Mouse (Mus musculus) testis, postnatal 10 days (tissue): Measurements from ENCODE around the gene Csnk1g1.

Experiments used
- DNase-seq: peaks from one replicate; pipeline ENCODE4 v3.0.0; 2021; ENCODE audit warnings: low spot score

Gene Csnk1g1

DNA sequence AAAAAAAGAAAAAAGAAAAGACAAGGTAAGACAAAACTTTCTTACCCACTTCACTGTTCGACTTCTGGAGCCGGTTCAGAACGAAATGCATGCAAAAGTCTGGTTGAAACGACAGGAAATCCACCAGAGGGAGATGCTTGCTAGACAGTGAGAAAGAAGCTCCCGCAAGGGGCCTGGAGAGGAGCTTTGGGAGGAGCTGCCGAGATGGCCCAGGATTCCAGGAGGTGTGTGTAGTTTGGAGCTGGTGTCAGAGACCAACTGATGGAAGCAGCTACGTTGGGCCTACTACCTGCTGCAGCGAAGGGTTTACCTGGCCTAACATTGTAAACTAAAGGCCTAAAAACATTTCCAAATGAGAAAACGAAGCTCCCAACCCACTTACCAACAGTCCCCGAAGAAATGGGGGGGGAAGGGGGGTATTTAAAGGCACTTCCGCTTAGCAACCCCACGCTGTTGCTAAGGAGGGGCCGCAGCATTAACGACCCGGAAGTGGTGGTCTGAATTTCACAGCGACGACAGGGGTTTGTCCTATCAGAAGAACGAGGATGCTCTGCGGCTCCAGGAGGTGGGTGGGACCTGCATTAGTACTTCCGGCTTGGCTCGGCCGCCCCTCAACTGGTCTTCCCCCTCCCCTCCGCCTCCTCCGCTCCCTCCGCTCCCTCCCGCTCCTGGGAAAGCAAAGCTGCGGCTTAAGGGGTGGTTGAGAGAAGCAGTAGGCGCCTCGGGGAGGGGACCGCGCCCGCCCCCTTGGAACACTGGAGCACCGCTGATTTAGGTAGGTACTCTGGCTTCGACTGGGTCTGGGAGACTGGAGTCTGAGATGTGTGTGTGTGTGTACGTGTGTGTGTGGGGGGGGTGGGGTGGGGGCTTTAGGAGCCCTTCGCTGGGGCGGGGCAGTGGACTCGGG is at the start of gene Csnk1g1, which contains the start of gene Trip4:
Csnk1g1 (plus strand) TSS at position 531 of the 907 bp plus-strand sequence.
Trip4 (minus strand) TSS at position 401 of the 907 bp plus-strand sequence.
- peak; percentile 94 for DNase-seq

DNA sequence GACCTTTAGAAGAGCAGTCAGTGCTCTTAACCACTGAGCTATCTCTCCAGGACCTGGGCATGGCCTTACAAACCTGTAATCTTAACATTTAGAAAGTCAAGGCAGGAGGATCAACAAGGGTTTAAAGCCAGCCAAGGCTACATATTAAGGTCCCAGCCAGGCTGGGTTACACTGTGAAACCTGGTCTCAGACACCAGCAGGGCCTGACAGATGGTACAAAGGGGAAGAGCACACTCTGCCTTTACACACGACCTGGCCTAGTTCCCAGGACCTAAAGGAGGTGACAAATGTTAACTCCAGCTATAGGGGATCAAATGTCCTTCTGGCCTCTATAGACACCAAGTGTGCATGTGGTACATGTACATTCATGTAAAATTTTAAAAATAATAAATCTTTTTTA is 49.1 kb upstream of the Csnk1g1 start:
- no peak for DNase-seq

DNA sequence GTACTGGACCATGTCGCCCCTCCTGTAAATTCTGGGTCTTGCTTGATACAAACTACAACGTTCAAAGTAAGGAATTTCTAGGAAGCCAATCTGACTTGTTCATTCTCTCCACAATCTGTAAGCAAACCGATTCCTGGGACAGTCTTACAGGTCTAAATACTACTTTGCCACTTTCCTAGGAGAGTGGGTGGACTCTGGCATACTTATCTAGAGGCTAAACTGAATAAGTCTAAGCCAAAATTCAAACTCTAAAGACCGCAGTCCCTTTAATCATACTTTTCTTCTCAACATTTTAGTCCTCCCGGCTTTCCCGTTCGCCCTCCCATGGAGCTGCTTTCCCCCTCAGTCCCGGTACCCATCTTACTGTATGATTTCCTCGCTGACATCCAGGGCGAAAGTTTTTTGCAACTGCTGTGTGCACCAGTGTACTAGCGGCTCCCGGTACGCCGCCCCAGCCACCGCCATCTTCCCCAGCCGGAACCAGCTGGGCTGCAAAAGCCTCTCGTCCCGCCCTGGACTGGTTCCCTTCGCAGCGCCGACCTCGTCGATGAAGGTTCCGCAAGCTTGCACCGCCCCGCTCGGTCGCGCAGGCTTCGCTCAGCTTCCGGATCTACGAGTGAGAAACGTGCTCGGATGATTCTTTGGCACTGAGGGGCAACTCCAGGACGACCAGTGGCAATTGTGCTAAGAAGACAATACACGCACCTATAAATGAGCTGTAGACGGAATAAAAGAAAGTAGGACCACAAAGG is 24.0 kb upstream of the Csnk1g1 start:
- DNase-seq = peak; percentile 92

DNA sequence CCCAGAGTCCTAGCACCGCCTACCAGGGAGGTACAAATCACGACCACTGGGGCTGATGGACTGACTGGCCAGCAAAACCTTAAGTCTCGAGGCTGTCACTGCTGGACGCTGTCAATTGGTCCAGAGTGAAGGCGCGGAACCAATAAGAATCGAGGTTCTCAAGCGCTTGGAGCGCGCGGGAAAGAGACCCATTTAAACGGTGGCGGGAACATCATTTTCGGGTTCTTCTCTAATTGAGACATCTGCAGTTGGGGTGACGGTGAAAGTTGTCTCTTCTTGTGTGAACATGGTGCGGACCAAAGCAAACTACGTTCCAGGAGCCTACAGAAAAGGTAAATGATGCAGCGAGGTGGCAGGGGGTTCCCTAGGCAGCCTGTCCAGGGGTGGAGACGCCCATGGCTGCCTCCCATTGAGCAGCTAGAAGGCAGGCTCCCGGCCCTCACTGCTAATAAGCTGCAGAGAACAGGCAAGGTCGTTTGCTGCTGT is 18.5 kb upstream of the Csnk1g1 start, which contains the start of gene Pclaf:
Pclaf (plus strand) TSS at position 95 of the 486 bp plus-strand sequence.
- peak; percentile 64 for DNase-seq

DNA sequence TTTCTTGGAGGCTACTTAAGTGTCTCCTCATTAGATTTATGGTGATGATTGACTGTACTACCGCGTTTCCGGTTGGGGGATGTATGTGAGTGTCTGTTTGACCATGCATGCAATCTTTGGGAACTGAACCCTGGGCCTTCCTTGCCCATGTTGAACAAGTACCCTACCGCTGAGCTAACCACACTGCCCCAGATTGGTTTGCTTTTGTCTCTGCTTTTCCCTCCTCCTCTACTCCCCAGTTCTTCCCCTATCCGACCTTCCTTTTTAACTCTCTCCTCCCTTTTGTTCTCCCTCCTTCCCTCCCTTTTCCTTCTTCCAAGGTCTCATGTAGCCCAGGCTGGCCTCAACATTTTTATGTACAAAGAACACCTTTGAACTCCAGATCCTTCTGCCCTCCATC is 17.6 kb upstream of the Csnk1g1 start:
- DNase-seq = no peak

DNA sequence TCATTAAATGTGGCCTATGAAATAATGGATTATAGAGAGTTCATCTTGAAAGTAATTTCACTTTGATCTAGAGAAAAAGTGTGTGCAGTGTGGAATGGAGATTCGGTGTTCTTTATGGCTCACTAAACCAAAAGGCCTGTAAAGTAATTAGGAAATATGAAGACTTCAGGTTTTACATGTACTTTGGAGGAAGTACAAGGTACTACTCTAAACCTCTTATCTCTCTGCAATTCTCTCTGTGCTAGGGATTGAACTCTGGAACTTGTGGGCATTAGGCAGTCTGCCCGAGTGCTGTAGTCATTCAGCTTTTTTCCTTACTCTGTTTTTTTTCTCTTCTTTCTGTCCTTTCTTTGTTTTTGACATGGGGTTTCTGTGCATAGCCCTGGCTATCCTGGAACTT is 11.7 kb upstream of the Csnk1g1 start:
- DNase-seq = no peak

DNA sequence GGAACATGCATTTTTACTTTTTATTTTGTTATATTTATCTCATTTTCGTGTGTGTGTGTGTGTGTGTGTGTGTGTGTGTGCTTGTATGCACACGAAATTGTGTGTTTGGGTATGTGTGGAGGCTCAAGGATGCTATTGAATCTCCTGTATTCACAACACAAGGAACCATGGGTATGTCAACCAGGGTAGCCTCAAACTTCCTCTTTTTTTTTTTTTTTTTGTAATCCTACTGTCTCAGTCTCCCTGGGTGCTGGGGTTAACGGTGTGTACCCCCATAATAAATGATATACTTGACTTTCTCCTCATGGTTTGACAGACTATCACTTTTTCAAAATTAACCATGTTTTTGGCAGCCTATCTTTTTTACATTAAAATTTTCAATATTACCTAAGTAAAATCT is 5.8 kb upstream of the Csnk1g1 start:
- DNase-seq = no peak

DNA sequence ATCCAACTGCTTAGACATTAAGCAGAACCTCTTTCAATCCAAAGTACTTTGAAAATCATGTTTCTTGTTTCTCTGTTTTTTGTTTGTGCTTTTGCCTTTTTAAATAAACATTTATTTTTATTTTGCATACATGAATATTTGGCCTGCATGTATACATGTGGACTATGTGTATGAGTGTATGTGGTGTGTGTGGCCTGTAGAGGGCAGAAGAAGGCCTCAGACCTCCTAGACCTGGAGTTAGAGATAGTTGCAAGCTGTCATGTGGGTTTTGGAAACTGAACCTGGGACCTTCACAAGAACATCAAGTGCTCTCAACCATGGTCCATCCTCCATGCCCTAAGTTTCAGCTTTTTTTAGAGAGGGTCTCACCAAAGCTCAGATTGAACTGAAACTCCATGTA is 5.3 kb upstream of the Csnk1g1 start:
- no peak for DNase-seq

DNA sequence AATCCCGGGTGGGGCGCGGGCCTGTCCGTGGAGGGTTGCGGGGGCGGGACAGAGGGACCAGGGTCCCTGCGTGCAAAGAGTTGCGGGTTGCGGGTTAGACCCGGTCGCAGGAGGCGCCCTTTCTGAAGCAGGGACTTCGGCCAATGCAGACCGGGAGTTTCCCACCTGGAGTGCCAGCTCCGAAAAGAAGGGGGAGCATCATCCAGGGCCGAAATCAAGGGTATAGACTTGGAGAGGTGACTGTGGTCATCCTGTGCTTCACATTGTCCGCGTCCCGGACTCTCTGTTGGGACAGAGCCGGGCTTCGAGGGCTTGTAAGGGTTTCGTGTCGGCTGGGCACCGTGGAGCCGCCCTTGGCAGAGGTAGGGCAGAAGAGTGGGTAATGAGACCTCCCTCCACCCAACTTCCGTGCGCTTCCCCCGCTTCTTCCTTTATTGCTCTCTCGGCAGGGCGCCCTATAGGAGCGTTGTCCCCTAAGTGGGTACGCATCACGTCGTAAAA is 627 bp downstream of the Csnk1g1 start:
- DNase-seq = peak; percentile 84

DNA sequence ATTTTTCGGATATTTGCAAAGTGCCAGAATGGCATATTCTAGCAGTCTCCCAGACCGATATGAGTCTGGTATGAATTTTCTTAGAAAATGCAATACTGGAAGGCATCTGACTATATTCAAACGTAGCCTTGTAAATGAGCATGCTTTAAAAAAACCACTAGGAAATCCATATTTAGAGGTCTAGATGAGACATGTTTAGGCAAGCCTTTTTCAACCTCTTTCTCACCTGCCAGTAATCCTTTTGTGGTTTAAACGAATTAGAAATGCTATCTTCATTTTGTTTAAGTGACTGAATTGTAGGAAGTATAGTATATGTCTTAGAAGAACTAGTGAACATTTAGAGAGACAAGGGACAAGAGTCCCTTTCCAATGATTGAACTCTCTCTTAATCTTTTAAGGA is 1.1 kb downstream of the Csnk1g1 start:
- no peak for DNase-seq

DNA sequence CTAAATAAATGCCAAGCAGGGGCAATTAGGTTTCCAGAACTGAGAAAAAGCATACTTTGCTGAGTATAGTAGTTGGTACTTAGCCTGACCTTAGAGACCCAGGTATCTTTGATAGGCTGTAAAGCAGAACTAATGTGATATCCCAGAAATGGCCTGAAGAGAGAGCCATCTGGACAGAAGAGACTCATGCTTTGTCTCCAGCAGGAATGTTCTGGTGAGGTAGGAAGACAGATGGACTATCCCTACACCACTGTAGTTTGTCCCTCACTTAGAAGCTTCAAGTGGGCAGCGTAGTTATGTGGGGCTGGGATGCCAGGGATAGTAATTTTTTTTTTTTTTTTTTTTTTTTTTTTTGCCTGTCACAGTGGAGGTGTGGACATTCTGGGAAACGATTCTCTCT is 5.3 kb downstream of the Csnk1g1 start:
- DNase-seq = no peak

DNA sequence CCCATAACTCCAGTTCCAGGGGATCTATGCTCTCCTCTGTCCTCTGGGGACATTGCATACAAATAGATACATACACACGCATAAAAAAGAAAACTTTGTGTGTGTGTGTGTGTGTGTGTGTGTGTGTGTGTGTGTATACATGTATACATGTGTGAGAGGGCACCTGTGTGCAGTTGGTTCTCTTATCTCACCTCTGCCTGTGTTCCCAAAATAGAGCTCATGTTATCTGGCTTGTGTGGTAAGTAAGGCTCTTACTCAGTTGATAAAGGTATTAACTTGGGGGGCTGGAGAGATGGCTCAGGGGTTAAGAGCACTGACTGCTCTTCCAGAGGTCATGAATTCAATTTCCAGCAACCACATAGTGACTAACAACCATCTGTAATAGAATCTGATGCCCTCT is 8.3 kb downstream of the Csnk1g1 start:
- DNase-seq = no peak

DNA sequence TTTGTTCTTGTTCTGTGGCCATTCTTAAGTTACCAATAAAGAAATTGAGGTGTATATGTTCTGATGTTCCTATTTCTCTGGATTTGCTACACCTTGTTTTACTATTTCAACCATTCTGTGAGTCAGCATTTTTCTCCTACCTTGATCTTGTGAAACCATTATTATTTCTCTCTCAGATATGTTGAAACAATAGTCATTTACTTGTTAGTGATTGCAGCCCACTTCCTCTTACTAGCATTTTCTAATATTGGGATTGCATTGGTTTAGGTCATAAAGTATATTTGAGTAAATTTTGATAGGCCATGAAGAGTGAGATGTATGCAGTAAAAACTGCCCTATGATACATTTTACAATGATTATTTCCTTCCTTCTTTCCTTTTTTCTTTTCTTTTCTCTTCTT is 19.7 kb downstream of the Csnk1g1 start:
- no peak for DNase-seq

DNA sequence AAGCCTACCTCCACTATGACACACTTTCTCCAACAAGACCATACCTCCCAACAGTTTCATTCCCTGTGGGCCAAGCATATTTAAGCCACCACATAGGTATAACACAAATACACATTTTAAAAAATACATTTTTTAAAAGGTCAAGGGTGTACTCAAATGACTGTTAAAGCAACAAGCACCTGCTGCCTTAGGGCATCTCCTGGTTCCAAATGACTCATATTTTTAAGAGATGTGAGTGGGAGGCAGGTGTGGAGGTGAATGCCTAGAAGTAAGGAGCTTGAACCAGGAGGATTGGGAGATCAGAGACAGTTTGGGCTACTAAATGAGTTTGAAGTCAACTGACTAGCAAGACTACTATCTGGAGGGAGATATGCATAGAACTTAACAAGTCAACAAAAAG is 21.1 kb downstream of the Csnk1g1 start:
- DNase-seq = no peak

DNA sequence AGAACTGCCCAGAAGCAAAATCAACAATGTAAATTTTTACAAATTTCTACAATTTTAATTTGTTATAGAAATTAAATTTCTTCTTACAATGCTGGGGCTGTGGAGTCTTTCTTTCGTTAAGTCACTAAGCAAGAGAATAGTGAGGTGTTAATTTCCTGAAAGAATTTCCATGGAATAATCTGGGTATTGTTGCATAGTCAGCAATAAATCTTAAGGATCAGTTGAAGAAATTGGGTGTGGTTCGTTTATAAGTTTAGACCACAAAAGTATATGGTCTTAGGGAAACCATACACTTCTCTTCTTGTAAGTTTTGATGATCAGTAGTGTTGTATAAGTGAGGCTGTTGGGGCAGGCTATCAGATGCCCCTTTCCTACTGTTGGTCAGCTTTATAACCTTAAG is 28.8 kb downstream of the Csnk1g1 start:
- no peak for DNase-seq

DNA sequence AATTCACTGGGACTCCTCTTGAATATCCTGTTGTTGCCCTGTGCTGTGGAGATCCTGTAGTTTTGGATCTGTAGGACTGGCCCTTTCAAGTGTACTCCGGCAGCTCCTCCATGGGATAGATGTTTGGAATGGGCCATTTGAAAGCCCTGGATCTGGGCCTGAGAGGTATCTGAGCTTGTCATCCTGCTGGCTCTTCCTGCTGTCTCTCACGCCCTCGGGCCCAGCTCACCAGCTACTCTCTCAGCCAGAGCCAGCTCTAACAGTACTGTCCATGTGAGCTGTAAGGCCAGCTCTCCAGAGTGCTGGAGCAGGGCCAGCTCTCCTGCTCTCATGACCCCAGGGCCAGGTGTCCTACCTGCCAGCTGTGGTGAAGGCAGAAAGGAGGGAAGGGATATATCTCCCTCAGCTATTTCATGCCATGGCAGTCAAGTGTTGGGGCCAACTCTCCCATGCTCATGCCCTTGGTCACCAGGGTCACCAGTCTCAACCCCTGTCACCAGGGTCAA is 42.4 kb downstream of the Csnk1g1 start:
- peak; percentile 40 for DNase-seq

DNA sequence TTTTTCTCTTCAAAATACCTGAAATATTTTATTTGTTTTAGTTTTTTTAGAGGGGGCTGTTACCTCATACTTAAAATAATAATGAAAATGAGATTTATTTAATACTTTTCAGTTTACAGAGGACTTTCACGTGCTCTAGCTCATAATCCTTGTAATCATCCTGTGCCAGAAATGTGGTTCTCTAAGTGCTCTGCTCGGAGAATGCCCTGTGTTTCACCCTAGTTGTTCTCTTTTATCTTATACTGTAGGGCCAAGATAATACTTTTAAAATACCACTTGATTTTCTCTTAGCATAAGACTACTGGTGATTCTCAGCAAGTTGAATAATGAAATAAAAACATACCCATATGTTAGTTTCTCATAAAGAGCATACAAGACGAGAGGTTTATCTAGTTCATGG is 61.3 kb downstream of the Csnk1g1 start:
- no peak for DNase-seq

DNA sequence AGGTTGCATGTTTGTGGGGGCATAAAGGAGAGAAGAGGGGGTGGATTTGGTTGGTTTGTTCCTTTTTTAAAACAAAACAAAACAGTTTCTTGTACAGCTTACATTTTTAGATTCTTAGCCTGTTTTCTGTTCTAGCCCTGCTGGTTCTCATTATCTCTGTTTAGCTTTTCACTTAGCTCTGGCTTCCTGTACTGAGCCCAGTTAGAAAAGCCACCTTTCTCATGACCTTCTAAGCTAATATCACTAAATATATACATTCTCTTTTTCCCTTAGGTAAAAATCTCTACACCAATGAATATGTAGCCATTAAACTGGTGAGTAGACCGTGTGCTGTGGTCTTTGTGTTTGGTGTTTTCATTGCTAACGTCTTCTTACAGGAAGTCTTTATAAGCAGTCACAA is 64.5 kb downstream of the Csnk1g1 start:
- DNase-seq = no peak

DNA sequence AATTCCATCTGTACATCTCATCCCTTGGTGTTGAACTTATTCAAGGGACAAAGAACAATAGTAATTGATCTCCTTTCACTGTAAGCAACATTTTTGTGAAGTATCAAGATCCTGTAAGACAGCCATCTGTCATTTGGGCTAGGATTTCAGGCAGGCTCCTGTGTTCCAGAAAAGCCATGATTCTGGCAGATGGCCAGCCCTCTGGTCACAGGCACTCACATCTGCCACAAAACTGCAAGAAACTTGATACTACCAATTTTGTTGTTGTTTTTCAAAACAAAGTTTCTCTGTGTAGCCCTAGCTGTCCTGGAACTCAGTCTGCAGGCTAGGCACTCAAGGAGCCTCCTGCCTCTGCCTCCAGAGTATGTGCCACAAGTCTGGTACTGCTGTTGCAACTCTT is 67.2 kb downstream of the Csnk1g1 start:
- DNase-seq = no peak

DNA sequence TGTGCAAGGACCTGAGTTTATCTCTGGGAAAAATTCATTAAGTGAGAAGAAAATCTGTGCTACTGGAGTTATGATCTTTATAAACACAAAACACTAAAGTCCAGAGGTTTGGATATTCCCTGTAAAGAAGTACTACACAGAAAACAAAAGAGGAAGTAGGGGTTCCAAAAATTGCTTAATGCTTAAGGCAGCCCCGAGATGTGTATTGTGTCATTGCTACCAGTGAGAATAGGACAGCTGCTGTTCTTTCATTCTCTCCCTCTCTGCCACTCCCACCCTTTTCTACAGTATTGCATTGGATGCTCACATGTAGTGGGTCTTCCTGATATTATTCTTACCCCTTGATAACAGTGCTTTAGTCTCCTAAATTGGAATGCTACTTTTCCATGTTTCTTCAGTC is 74.1 kb downstream of the Csnk1g1 start:
- no peak for DNase-seq

DNA sequence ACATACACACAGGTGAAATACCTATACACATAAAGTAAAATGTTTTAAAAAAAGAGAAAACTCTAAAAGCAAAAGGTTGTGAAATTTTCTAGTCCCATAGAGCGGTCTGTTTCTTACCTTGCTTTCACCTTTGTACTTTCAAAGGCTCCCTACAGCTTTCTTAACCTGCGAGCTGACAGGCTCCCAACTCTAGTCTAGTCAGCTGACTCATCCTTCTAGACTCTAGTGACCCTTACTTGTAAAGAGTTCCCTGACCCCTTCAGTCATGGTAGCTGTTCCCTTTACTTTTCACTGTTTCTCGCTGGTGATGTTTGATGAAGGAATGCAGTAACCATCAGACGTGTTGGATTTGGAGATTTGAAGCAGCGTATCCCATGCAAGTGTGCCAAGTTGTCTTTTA is 78.3 kb downstream of the Csnk1g1 start:
- DNase-seq = no peak

DNA sequence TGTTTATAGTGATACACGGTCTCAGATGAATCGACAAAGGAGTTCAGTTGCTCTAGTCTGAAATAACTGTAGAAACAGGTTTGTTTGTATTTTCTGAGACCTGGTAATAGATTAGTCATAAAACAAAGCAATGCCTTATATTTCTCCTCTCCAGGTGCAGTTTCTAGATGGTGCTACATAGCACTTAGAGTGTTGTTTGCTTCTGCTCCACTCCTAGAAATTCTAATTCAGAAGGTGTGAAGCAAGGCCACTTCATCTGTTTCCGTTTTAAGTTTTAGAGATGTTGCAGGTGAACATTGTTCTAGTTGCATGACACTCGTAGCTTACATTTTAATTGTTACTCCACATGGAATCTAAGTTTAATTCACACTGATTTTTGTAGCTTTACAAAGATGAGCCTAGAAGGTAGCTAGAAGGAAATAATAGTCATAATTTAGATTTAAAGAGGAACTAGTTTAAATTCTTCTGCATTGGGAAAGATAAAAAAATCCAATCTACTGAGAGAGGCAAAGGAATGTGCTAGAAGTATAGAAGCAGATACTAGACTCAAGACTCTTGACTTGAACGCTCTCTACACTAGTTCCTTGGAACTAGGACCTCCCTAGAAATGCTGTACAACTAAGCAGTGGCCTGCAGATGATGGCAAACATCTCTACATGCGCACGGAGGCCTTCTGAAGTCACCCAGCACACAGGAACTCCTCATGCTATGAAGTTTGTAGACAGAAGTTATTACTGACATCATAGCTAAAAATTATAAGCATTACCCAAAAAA is 87.1 kb downstream of the Csnk1g1 start:
- no peak for DNase-seq
